Mouse (Mus musculus): ENCODE measurements around the gene Sft2d1. TPM values are rescaled to one million over a fixed set of nuclear protein-coding genes. Genes with fewer than 3 reads are reported as not detected.

Gene Sft2d1
- total and polyA plus RNA-seq, 3 experiments, result 88.0 to 101 TPM; not detected in 1

DNA sequence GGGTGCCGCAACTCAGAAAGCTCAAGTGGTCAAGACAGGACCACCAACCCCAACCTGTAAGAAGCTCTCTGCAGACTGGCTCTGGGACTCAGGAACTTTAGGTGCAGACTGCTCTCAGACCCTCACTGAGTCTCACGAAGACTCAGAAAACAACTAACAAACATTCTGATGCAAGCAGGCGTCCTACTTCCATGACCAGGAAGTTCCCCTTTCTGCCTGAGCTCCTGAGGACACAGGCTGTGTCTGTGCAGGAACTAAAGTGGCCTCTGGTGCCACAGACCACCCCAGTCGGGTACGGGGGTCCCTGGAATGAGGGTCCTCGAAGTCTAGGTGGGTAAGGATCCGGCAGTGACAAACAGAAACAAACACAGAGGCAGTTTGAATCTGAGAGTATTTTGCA lies 34.2 kb upstream of the Sft2d1 start:
- TF ChIP-seq ZMIZ1 (IDR thresholded peaks at IDR 0.05; ENCODE audit: low read depth, low read length) (no peak), JUND (IDR thresholded peaks at IDR 0.05; ENCODE audit: low read depth, low read length) (no peak), NELFE (IDR thresholded peaks at IDR 0.05; ENCODE audit: low read depth, low read length) (no peak), RCOR1 (IDR thresholded peaks at IDR 0.05; ENCODE audit: low read depth, low read length) (no peak), ZNF384 (IDR thresholded peaks at IDR 0.05; ENCODE audit: low read depth, low read length) (no peak), TAL1 (IDR thresholded peaks at IDR 0.05; ENCODE audit: low read length) (no peak), CHD2 (IDR thresholded peaks at IDR 0.05; ENCODE audit: low read length) (no peak), HCFC1 (IDR thresholded peaks at IDR 0.05; ENCODE audit: low read depth, low read length) (no peak), TBP (IDR thresholded peaks at IDR 0.05; ENCODE audit: low read depth, low read length) (no peak), RAD21 (IDR thresholded peaks at IDR 0.05; ENCODE audit: low read depth, low read length) (no peak), ETS1 (IDR thresholded peaks at IDR 0.05; ENCODE audit: low read depth, low read length) (no peak), GABPA (IDR thresholded peaks at IDR 0.05; ENCODE audit: low read depth, low read length) (no peak), USF1 (IDR thresholded peaks at IDR 0.05; ENCODE audit: low read depth, low read length) (no peak), POLR2A (IDR thresholded peaks at IDR 0.05; ENCODE audit: control insufficient read depth in 1 of 2, insufficient read depth in 1 of 2, low read depth in 1 of 2, low read length in 2 of 2, poor library complexity in 1 of 2) (no peak), ZC3H11A (IDR thresholded peaks at IDR 0.05; ENCODE audit: low read depth, low read length) (no peak), SIN3A (IDR thresholded peaks at IDR 0.05; ENCODE audit: low read length) (no peak)
- Histone ChIP-seq H3K9ac (ENCODE audit: control insufficient read depth, low read depth, low read length, poor library complexity, severe bottlenecking) (peak overlapping the region; percentile 55), H3K27ac (ENCODE audit: control insufficient read depth, low read depth, low read length) (no peak overlapping the region), H3K9me3 (replicated peaks; ENCODE audit: insufficient read depth, low read length) (no peaks in the 10 kb centered on the region), H3K79me2 (ENCODE audit: control insufficient read depth, insufficient read depth, low read length, poor library complexity) (no peaks in the 10 kb centered on the region), H3K36me3 (ENCODE audit: control insufficient read depth in 1 of 2, insufficient read depth in 2 of 2, low read length in 2 of 2) (no peaks in the 10 kb centered on the region), H3K4me3 (ENCODE audit: control insufficient read depth in 1 of 2, insufficient read depth in 1 of 2, low read depth in 2 of 2, low read length in 2 of 2) (no peak overlapping the region), H3K27me3 (ENCODE audit: control insufficient read depth in 1 of 2, insufficient read depth in 2 of 2, low read length in 2 of 2) (peaks cover 0 to 8% of the 10 kb centered on the region in 2 experiments), H3K4me1 (ENCODE audit: control insufficient read depth in 1 of 2, insufficient read depth in 2 of 2, low read length in 2 of 2) (no peaks in the 10 kb centered on the region)
- DNase-seq (ENCODE audit: low read depth, low spot score), result peak; percentile 39

DNA sequence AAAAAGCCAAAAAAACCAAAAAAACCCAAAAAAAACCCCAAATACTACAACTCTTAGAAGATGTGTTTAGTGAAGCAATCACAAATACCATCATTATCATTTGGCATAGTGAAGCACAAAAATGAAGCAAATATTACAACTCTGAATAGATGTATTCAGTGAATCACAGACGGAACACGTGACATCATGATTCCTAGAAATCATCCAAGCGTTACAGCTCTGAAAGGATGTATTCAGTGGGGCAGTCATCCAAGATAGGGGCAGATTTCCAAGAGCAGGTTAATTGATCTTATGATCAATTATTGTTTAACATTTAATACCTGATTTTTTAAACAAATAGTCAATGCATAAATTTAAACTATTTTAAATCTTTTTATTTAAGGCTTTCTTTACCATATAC lies 33.6 kb upstream of the Sft2d1 start:
- no peak for DNase-seq (ENCODE audit: low read depth, low spot score)
- Histone ChIP-seq H3K4me1 (ENCODE audit: control insufficient read depth in 1 of 2, insufficient read depth in 2 of 2, low read length in 2 of 2) (no peaks in the 10 kb centered on the region), H3K27ac (ENCODE audit: control insufficient read depth, low read depth, low read length) (no peak overlapping the region), H3K36me3 (ENCODE audit: control insufficient read depth in 1 of 2, insufficient read depth in 2 of 2, low read length in 2 of 2) (no peaks in the 10 kb centered on the region; a peak in 1 of 4 replicates), H3K79me2 (ENCODE audit: control insufficient read depth, insufficient read depth, low read length, poor library complexity) (no peaks in the 10 kb centered on the region), H3K9me3 (replicated peaks; ENCODE audit: insufficient read depth, low read length) (no peaks in the 10 kb centered on the region), H3K4me3 (ENCODE audit: control insufficient read depth in 1 of 2, insufficient read depth in 1 of 2, low read depth in 2 of 2, low read length in 2 of 2) (no peak overlapping the region), H3K9ac (ENCODE audit: control insufficient read depth, low read depth, low read length, poor library complexity, severe bottlenecking) (no peak overlapping the region), H3K27me3 (ENCODE audit: control insufficient read depth in 1 of 2, insufficient read depth in 2 of 2, low read length in 2 of 2) (peaks cover 0 to 8% of the 10 kb centered on the region in 2 experiments; a peak in 3 of 4 replicates)
- TF ChIP-seq POLR2A (IDR thresholded peaks at IDR 0.05; ENCODE audit: control insufficient read depth in 1 of 2, insufficient read depth in 1 of 2, low read depth in 1 of 2, low read length in 2 of 2, poor library complexity in 1 of 2) (no peak), E2F4 (IDR thresholded peaks at IDR 0.05; ENCODE audit: borderline replicate concordance, low read depth, low read length) (no peak), CHD1 (IDR thresholded peaks at IDR 0.05; ENCODE audit: low read depth, low read length) (no peak), ETS1 (IDR thresholded peaks at IDR 0.05; ENCODE audit: low read depth, low read length) (no peak), HCFC1 (IDR thresholded peaks at IDR 0.05; ENCODE audit: low read depth, low read length) (no peak), TCF12 (IDR thresholded peaks at IDR 0.05; ENCODE audit: low read depth, low read length) (no peak), CHD2 (IDR thresholded peaks at IDR 0.05; ENCODE audit: low read length) (no peak), SMC3 (IDR thresholded peaks at IDR 0.05; ENCODE audit: low read depth, low read length) (no peak), MAFK (IDR thresholded peaks at IDR 0.05; ENCODE audit: borderline replicate concordance, low read depth, low read length) (no peak), MEF2A (IDR thresholded peaks at IDR 0.05; ENCODE audit: extremely low read depth, insufficient replicate concordance, low read depth, low read length, poor library complexity, severe bottlenecking) (no peak), ZKSCAN1 (IDR thresholded peaks at IDR 0.05; ENCODE audit: low read depth, low read length) (no peak)

Measured in MEL (cell line).